ENCODE assay signal across 18 mouse cellular contexts in the genomic region with DNA sequence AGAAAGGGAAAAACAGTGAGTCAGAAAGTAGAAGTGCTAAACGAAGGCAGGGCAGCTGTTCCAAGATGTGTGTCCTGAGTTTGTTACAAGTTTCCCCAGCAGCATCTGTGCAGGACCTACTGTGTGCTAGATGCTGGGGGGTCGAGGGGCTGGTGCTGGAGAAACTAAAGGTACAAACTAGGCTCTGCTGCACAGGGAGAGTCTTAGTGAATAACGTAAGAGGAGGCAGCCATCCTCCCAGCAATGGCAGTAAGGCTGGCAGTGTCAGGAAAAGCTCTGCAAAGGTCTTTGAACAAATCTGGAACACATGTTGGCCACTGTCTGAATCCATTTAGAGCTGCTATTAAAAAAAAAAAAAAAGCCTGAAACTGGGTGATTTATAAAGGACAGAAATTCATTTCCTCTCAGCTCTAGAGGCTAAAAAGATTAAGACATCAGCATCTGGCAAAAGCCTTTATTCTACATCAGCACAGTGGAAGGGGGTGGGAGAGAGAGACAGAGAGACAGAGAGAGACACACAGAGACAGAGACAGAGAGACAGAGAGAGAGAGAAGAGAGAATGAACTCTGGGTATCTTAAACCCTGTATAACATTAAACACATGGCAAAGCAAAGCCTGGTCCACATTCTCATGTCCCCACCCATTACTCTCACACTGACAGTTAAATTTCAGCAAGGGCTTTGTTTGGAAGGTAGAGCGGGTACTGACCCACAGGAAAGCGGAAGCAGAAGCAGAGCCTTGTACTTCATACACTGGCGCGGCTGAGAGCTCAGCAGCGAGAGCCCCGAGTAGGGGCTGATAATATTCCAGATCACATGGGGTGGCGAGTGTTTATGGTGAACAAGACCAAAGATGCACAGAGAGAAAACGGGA. TPM values are rescaled to one million over a fixed set of nuclear protein-coding genes. Genes with fewer than 3 reads are reported as not detected.
A peak's percentile ranks its signal among the peaks of the same experiment; 100 is the strongest.
DNase-seq lines count a peak whose midpoint lies in the region; ATAC-seq and TF ChIP-seq lines count a peak whose summit lies in the region.
"Had no signal": no experiment of that assay in that cellular context is flagged by ENCODE, and none has a peak within 500 bp of the region (broad histone marks: within the 10 kb centered on the region; RNA-seq: fewer than 3 reads in every experiment).

No protein-coding gene starts in this region.

- peak; percentile 72 for DNase-seq in kidney, postnatal 0 days (ENCODE audit: low spot score)
- DNase-seq in kidney, postnatal 36 days, result no peak
- DNase-seq in embryo, embryonic 10.5 days (ENCODE audit: low spot score), result peak; percentile 60
- peak; percentile 46 for DNase-seq in embryonic facial prominence, embryonic 14.5 days (ENCODE audit: low spot score)
- DNase-seq: adrenal gland, adult 2 months; cerebellum, postnatal 36 days; gastrocnemius, postnatal 36 days; kidney, adult 11 months; layer of hippocampus, adult 9-11 months; right cerebral cortex, postnatal 4 days; thymus, postnatal 25 days had no signal

- no peak overlapping the region for H3K4me3 ChIP-seq in kidney, postnatal 0 days (replicated peaks; ENCODE audit: low read depth, low read length)
- no peak overlapping the region for H3K4me3 ChIP-seq in embryonic facial prominence, embryonic 14.5 days (ENCODE audit: low read depth, low read length)
- no peak overlapping the region for H3K4me3 ChIP-seq in limb, embryonic 15.5 days
- no peak overlapping the region for H3K4me3 ChIP-seq in hindbrain, embryonic 13.5 days
- H3K4me3 ChIP-seq: forebrain, embryonic 15.5 days; midbrain, embryonic 10.5 days had no signal

- H3K9me3 ChIP-seq in kidney, postnatal 0 days (replicated peaks; ENCODE audit: low read length), result no peaks in the 10 kb centered on the region
- H3K9me3 ChIP-seq in embryonic facial prominence, embryonic 14.5 days (ENCODE audit: control insufficient read depth, low read length), result no peaks in the 10 kb centered on the region
- H3K9me3 ChIP-seq in limb, embryonic 15.5 days, result no peaks in the 10 kb centered on the region
- H3K9me3 ChIP-seq in hindbrain, embryonic 13.5 days, result no peaks in the 10 kb centered on the region
- H3K9me3 ChIP-seq: forebrain, embryonic 15.5 days; midbrain, embryonic 10.5 days had no signal

- no peak overlapping the region for H3K4me2 ChIP-seq in kidney, postnatal 0 days (ENCODE audit: low read length)
- H3K4me2 ChIP-seq in embryonic facial prominence, embryonic 14.5 days (ENCODE audit: low read depth, low read length), result peak overlapping the region; percentile 31
- peak overlapping the region; percentile 17; the same call in 1 of the 2 replicates for H3K4me2 ChIP-seq in limb, embryonic 15.5 days
- H3K4me2 ChIP-seq in hindbrain, embryonic 13.5 days, result no peak overlapping the region
- H3K4me2 ChIP-seq: forebrain, embryonic 15.5 days had no signal

- H3K36me3 ChIP-seq in kidney, postnatal 0 days (ENCODE audit: insufficient read depth, low read length), result no peaks in the 10 kb centered on the region
- H3K36me3 ChIP-seq in embryonic facial prominence, embryonic 14.5 days (ENCODE audit: control insufficient read depth, insufficient read depth, low read length), result no peaks in the 10 kb centered on the region
- no peaks in the 10 kb centered on the region for H3K36me3 ChIP-seq in limb, embryonic 15.5 days
- H3K36me3 ChIP-seq in hindbrain, embryonic 13.5 days, result no peaks in the 10 kb centered on the region
- H3K36me3 ChIP-seq: forebrain, embryonic 15.5 days; midbrain, embryonic 10.5 days had no signal

- H3K9ac ChIP-seq in kidney, postnatal 0 days (ENCODE audit: low read depth, low read length), result no peak overlapping the region
- H3K9ac ChIP-seq in embryonic facial prominence, embryonic 14.5 days (ENCODE audit: low read depth, low read length), result peak overlapping the region; percentile 8; the same call in 1 of the 2 replicates
- no peak overlapping the region for H3K9ac ChIP-seq in limb, embryonic 15.5 days
- no peak overlapping the region for H3K9ac ChIP-seq in hindbrain, embryonic 13.5 days
- H3K9ac ChIP-seq: forebrain, embryonic 15.5 days had no signal

- H3K27me3 ChIP-seq in kidney, postnatal 0 days (ENCODE audit: insufficient read depth, low read length), result no peaks in the 10 kb centered on the region
- H3K27me3 ChIP-seq in embryonic facial prominence, embryonic 14.5 days (replicated peaks; ENCODE audit: control insufficient read depth, insufficient read depth, low read length), result no peaks in the 10 kb centered on the region
- no peaks in the 10 kb centered on the region for H3K27me3 ChIP-seq in limb, embryonic 15.5 days
- no peaks in the 10 kb centered on the region for H3K27me3 ChIP-seq in hindbrain, embryonic 13.5 days
- H3K27me3 ChIP-seq: CH12.LX; forebrain, embryonic 15.5 days had no signal

- ATAC-seq in kidney, postnatal 0 days (replicated peaks; ENCODE audit: low FRiP score, low read depth), result no peak
- no peak for ATAC-seq in embryonic facial prominence, embryonic 14.5 days (ENCODE audit: low read depth)
- 0 out of 2 replicates have a peak, but pooled peaks have one; percentile 26 for ATAC-seq in limb, embryonic 15.5 days (ENCODE audit: insufficient number of reproducible peaks, low FRiP score, low TSS enrichment, low read depth)
- no peak for ATAC-seq in hindbrain, embryonic 13.5 days (ENCODE audit: low FRiP score)
- no peak for ATAC-seq in activated CD4-positive, CD25-positive, alpha-beta regulatory T cell, adult 4 months
- ATAC-seq: forebrain, embryonic 15.5 days; Patski had no signal

- no peak for TF ChIP-seq CTCF in kidney, postnatal 0 days (IDR thresholded peaks at IDR 0.05; ENCODE audit: low read depth)

- H3K4me1 ChIP-seq in kidney, postnatal 0 days (replicated peaks; ENCODE audit: insufficient read depth, low read length), result 0 out of 2 replicates have a peak, but pooled peaks cover 7% of the 10 kb centered on the region
- peaks cover 21% of the 10 kb centered on the region for H3K4me1 ChIP-seq in embryonic facial prominence, embryonic 14.5 days (ENCODE audit: control insufficient read depth, insufficient read depth, low read length)
- peaks cover 39% of the 10 kb centered on the region for H3K4me1 ChIP-seq in limb, embryonic 15.5 days
- H3K4me1 ChIP-seq in hindbrain, embryonic 13.5 days (replicated peaks), result no peaks in the 10 kb centered on the region
- H3K4me1 ChIP-seq: forebrain, embryonic 15.5 days; midbrain, embryonic 10.5 days had no signal

- no peak overlapping the region for H3K27ac ChIP-seq in kidney, postnatal 0 days
- peak overlapping the region; percentile 72 for H3K27ac ChIP-seq in embryonic facial prominence, embryonic 14.5 days (replicated peaks; ENCODE audit: low read depth, low read length)
- H3K27ac ChIP-seq in limb, embryonic 15.5 days, result peak overlapping the region; percentile 64
- no peak overlapping the region for H3K27ac ChIP-seq in hindbrain, embryonic 13.5 days
- H3K27ac ChIP-seq: forebrain, embryonic 15.5 days; midbrain, embryonic 10.5 days had no signal

- WGBS in kidney, postnatal 0 days, result 62% methylated on average over 11 of the region's 11 CpGs
- WGBS in embryonic facial prominence, embryonic 14.5 days, result 42% methylated on average over 11 of the region's 11 CpGs
- 32% methylated on average over 11 of the region's 11 CpGs for WGBS in limb, embryonic 15.5 days
- WGBS in hindbrain, embryonic 13.5 days, result 84% methylated on average over 11 of the region's 11 CpGs

RNA-seq across cellular contexts. Expression of gene Slc38a4, which starts 55.8 kb away (rescaled TPM):
- 38.4 and 41.3 TPM in 2 replicates for polyA plus RNA-seq in kidney, postnatal 0 days (2015; fragmentation: Nextera tagmentation; extraction: Ambion mirVana)
- polyA plus RNA-seq in embryonic facial prominence, embryonic 14.5 days (2014; fragmentation: Nextera tagmentation; extraction: Ambion mirVana), result 89.0 and 93.5 TPM in 2 replicates
- polyA plus RNA-seq in limb, embryonic 15.5 days (2015; fragmentation: Nextera tagmentation; extraction: Ambion mirVana), result 116 and 120 TPM in 2 replicates
- polyA plus RNA-seq in hindbrain, embryonic 13.5 days (2015; fragmentation: Nextera tagmentation; extraction: Ambion mirVana), result 5.1 and 6.2 TPM in 2 replicates
- polyA plus RNA-seq in activated CD4-positive, CD25-positive, alpha-beta regulatory T cell, adult 4 months (2017; shearing (Covaris generic)), result not detected

Comparison
In these comparisons a context has a peak if more than half of its experiments do, and no peak if none do; other contexts are left out.
1. DNase-seq: peak in kidney, postnatal 0 days (single experiment), embryo, embryonic 10.5 days (single experiment) and embryonic facial prominence, embryonic 14.5 days (single experiment); none in kidney, postnatal 36 days (0 of 2).
2. H3K27ac ChIP-seq: peak in embryonic facial prominence, embryonic 14.5 days (single experiment) and limb, embryonic 15.5 days (single experiment); none in kidney, postnatal 0 days (single experiment) and hindbrain, embryonic 13.5 days (single experiment).
3. H3K4me2 ChIP-seq: peak in embryonic facial prominence, embryonic 14.5 days (single experiment) and limb, embryonic 15.5 days (single experiment); none in kidney, postnatal 0 days (single experiment) and hindbrain, embryonic 13.5 days (single experiment).